Mouse (Mus musculus) forebrain, embryonic 10.5 days (tissue): ENCODE measurements around the gene Lsr. TPM values are rescaled to one million over a fixed set of nuclear protein-coding genes. Genes with fewer than 3 reads are reported as not detected.
"Not testable (repeated sequence)": the region's sequence is repeated elsewhere in the genome, so short reads cannot be mapped to it uniquely, and the experiment has no call there.

Experiments used
- DNase-seq: peaks from one replicate; pipeline ENCODE4 v3.0.0-alpha.2; 2017; ENCODE audit warnings: low spot score; ENCODE audit errors: extremely low spot score
- H3K27ac ChIP-seq: fragments of 300-500 bp; sonication (generic); 2 replicates; pipeline ENCODE4 v1.5.1; 2016; ENCODE audit warnings: mild to moderate bottlenecking
- H3K27me3 ChIP-seq: fragments of 300-500 bp; sonication (generic); 2 replicates; pipeline ENCODE4 v1.6.1; 2016; ENCODE audit warnings: mild to moderate bottlenecking; ENCODE audit not compliant: poor library complexity, severe bottlenecking
- H3K36me3 ChIP-seq: fragments of 300-500 bp; sonication (generic); replicated peaks from 2 replicates; pipeline ENCODE4 v1.6.1; 2016; ENCODE audit warnings: mild to moderate bottlenecking, moderate library complexity
- H3K4me1 ChIP-seq: fragments of 300-500 bp; sonication (generic); 2 replicates; pipeline ENCODE4 v1.6.1; 2016
- H3K4me3 ChIP-seq: fragments of 300-500 bp; sonication (generic); 2 replicates; pipeline ENCODE4 v1.5.1; 2016; ENCODE audit warnings: mild to moderate bottlenecking, moderate library complexity
- H3K9me3 ChIP-seq: fragments of 300-500 bp; sonication (generic); 2 replicates; pipeline ENCODE4 v1.6.1; 2016; ENCODE audit warnings: mild to moderate bottlenecking, moderate library complexity
- WGBS: fragments of 180-500 bp; shearing (Covaris S2); methylation state at CpG from one replicate; pipeline ENCODE4 v1.1.7; 2016; 5-methylcytosine and 5-hydroxymethylcytosine counted together
- polyA plus RNA-seq: library from polyadenylated mRNA; unstranded; fragments of >200 nt; fragmentation: Nextera tagmentation; extraction: Ambion mirVana; gene quantifications from 2 replicates; pipeline ENCODE4 v1.2.1, GENCODE M21; 2016

Gene Lsr
- polyA plus RNA-seq, 1 experiment from 2014 or later, result 41.9 TPM

- H3K4me3 ChIP-seq, H3K9me3 ChIP-seq, DNase-seq, H3K27me3 ChIP-seq, H3K4me1 ChIP-seq, H3K27ac ChIP-seq: not testable (repeated sequence)
- peaks cover 37% of the 10 kb centered on the region for H3K36me3 ChIP-seq
- 74% methylated on average over 2 of the region's 2 CpGs for WGBS
These were observed 28.6 kb downstream of the Lsr start for GRCm38 (mm10) chr7:30944706-30945105.

- H3K36me3 ChIP-seq, result peaks cover 30% of the 10 kb centered on the region
- H3K9me3 ChIP-seq, result no peaks in the 10 kb centered on the region
- no peak within 1 kb of the TSS for H3K27ac ChIP-seq
- DNase-seq, result no peak
- H3K27me3 ChIP-seq, result no peaks in the 10 kb centered on the region
- no peak within 1 kb of the TSS for H3K4me3 ChIP-seq
- no peaks in the 10 kb centered on the region for H3K4me1 ChIP-seq
- WGBS, result 78% methylated on average over 9 of the region's 9 CpGs
These were observed 29.2 kb downstream of the Lsr start, which contains the start of gene Hamp for GRCm38 (mm10) chr7:30943909-30944635. Gene Hamp (minus strand): TSS chr7:30944032.

DNA sequence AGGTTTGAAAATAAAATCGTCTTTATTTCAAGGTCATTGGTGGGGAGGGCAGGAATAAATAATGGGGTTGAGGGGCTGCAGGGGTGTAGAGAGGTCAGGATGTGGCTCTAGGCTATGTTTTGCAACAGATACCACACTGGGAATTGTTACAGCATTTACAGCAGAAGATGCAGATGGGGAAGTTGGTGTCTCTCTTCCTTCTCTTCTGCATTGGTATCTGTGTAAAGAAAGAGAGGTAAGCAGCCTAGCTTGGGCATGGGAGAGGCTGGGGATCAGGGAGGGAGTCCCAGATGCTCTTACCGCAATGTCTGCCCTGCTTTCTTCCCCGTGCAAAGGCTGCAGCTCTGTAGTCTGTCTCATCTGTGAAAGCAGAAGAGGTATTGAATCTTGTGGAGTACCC, 30.9 kb downstream of the Lsr start:
- H3K9me3 ChIP-seq, DNase-seq, H3K27me3 ChIP-seq, H3K4me3 ChIP-seq, H3K27ac ChIP-seq, H3K4me1 ChIP-seq: not testable (repeated sequence)
- H3K36me3 ChIP-seq, result peaks cover 20% of the 10 kb centered on the region
- WGBS, result 55% methylated on average over 3 of the region's 3 CpGs

DNA sequence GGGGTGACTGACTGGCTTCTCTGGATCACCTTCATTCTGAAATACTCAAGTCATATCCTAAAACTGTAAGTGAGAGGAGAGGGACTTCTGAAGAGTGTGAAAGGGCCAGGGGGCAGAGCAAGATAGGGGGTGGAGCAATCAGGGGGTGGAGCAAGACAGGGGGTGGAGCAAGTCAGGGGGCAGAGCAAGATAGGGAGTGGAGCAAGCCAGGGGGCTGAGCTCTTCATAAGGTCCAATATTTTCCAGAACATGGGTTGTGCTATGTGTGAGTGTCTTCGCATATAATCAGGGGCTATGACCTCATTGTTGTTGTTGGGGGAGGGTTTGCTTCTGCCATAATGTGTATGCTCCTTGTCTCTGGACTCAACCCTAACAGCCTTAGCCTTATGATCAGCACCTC, 33.2 kb downstream of the Lsr start:
- H3K27me3 ChIP-seq, DNase-seq, H3K9me3 ChIP-seq, H3K4me1 ChIP-seq, H3K27ac ChIP-seq, H3K4me3 ChIP-seq, H3K36me3 ChIP-seq: not testable (repeated sequence)
- 81% methylated on average over 1 of the region's 1 CpGs for WGBS

DNA sequence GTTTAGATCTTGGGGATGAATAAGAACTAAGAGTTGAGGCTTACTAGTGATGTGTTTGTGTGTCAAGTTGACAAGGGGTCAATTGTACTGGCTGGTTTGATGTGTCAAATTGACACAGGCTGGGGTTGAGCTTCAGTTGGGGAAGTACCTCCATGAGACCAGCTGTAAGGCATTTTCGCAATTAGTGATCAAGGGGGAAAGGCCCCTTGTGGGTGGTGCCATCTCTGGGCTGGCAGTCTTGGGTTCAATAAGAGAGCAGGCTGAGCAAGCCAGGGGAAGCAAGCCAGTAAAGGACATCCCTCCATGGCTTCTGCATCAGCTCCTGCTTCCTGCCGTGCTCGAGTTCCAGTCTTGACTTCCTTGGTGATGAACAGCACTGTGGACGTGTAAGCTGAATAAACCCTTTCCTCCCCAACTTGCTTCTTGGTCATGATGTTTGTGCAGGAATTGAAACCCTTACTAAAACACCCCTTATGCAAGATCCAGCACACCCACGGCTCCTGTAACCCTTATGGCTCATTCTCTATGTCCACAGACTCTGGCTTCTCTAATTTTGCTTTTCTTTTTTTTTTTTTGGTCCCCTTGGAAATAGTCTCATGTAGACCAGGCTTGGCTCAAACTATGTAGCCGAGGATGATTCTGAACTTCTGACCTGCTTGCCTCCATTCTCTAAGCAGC, 37.7 kb downstream of the Lsr start:
- H3K4me3 ChIP-seq, DNase-seq, H3K27me3 ChIP-seq, H3K4me1 ChIP-seq, H3K27ac ChIP-seq, H3K36me3 ChIP-seq, H3K9me3 ChIP-seq: not testable (repeated sequence)
- 77% methylated on average over 6 of the region's 6 CpGs for WGBS

DNA sequence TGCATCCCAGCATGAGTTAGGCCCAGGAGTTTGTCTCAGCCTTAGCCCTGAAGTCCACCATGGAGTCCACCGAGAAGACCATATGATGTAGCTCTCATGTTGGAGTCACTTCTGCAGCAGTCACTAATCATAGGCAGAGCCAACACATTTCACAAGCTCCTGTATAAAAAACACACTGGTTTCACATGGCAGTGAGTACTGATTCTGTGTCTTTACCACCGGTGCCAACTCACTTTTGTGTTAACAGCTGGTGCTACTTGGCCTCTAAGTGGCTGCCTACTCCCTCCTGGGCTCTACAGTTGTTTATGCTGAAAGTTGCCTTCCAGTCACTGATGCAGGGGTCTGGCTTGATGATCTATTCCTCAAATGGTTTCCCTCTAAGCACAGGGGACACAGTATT, 48.7 kb downstream of the Lsr start, which contains the start of gene Hamp2:
TSS of gene Hamp2 (minus strand) at position 101 of the 400 bp plus-strand sequence.
- not testable (repeated sequence) for H3K4me3 ChIP-seq, H3K36me3 ChIP-seq, DNase-seq, H3K27ac ChIP-seq, H3K4me1 ChIP-seq, H3K27me3 ChIP-seq, H3K9me3 ChIP-seq
- WGBS, result 72% methylated on average over 2 of the region's 2 CpGs

DNA sequence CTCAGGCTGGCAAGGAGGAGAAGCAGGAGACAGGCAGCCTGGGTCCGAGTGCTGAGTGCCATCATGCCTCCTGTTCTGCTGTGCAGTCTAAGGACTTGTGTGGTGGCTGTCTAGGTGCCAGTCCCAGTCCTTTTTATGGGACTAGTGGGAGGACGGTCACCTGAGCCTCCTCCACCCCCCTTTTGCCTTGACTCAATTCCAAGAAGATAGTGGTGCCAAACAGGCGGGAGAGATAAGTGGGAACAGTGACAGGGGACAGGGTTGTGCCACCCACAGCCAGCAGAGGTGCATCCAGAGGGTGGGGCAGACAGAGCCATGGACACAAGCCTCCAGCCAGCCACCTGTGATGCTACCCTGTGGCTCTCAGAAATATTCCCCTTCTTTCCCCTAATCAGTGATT, 49.2 kb downstream of the Lsr start:
- Histone ChIP-seq H3K27ac (no peak overlapping the region), H3K36me3 (no peaks in the 10 kb centered on the region), H3K4me1 (no peaks in the 10 kb centered on the region), H3K4me3 (no peak overlapping the region), H3K9me3 (no peaks in the 10 kb centered on the region), H3K27me3 (no peaks in the 10 kb centered on the region)
- 75% methylated on average over 3 of the region's 3 CpGs for WGBS
- no peak for DNase-seq

GRCm38 (mm10) chr7:30922490-30922889, 50.8 kb downstream of the Lsr start:
- WGBS, result 75% methylated on average over 3 of the region's 3 CpGs
- not testable (repeated sequence) for H3K27me3 ChIP-seq, DNase-seq, H3K4me3 ChIP-seq, H3K9me3 ChIP-seq, H3K4me1 ChIP-seq, H3K36me3 ChIP-seq, H3K27ac ChIP-seq

GRCm38 (mm10) chr7:30920217-30920616, 53.0 kb downstream of the Lsr start:
- no peak for DNase-seq
- Histone ChIP-seq H3K36me3 (no peaks in the 10 kb centered on the region), H3K27ac (no peak overlapping the region), H3K4me3 (no peak overlapping the region), H3K4me1 (peaks cover 11% of the 10 kb centered on the region), H3K27me3 (no peaks in the 10 kb centered on the region), H3K9me3 (no peaks in the 10 kb centered on the region)
- WGBS, result 63% methylated on average over 3 of the region's 3 CpGs

DNA sequence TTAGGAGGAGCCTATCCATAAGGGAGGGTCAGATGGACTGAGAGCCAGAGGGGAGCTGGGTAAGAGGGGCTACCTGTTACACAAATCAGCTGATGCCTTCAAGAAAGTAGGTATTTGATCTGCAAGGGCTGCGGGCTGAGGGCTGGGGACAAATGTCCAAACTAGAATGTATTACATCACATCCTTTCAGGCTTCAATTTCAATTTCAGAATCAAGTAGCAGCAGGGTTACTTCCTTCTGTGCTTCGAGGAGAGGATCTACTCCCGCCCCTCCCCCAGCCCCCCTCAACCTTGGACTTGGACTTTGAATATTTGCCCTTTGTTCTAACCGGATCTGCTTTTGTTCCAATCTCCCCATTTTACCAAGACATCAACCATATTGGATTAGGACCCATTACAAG, 56.0 kb downstream of the Lsr start:
- no peak for DNase-seq
- no peaks in the 10 kb centered on the region for H3K9me3 ChIP-seq
- no peaks in the 10 kb centered on the region for H3K36me3 ChIP-seq
- H3K4me1 ChIP-seq, result peaks cover 14% of the 10 kb centered on the region
- H3K27me3 ChIP-seq, result no peaks in the 10 kb centered on the region
- H3K27ac ChIP-seq, result no peak overlapping the region
- H3K4me3 ChIP-seq, result no peak overlapping the region
- 47% methylated on average over 4 of the region's 4 CpGs for WGBS

- no peak for DNase-seq
- H3K9me3 ChIP-seq, result no peaks in the 10 kb centered on the region
- H3K27ac ChIP-seq, result no peak overlapping the region
- no peak overlapping the region for H3K4me3 ChIP-seq
- WGBS, result 17% methylated on average over 6 of the region's 6 CpGs
- no peaks in the 10 kb centered on the region for H3K36me3 ChIP-seq
- no peaks in the 10 kb centered on the region for H3K27me3 ChIP-seq
- peaks cover 14% of the 10 kb centered on the region for H3K4me1 ChIP-seq
These were observed 56.6 kb downstream of the Lsr start for GRCm38 (mm10) chr7:30916713-30917112.

DNA sequence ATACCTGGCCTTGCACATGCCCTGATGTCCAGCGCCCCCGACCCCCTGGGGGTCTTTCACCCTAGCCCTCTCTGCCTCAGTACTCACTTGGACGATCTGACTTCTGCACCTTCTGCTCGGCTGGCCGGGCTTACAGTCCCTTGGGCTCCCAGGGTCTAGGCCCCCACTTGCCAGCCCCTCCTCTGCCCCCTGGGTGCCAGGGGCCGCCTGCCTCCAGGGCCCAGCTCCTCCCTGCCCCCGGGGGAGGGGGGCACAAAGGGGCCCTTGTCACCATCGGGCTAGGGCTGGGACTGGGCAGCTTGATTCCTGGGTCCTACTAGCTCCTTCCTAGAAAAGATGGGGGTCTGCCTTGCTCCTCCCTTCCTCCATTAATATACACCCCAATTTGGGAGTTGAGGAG, 58.5 kb downstream of the Lsr start, which contains the start of gene Mag:
TSS of gene Mag (minus strand) at position 142 of the 400 bp plus-strand sequence.
- Histone ChIP-seq H3K27ac (no peak within 1 kb of the TSS), H3K9me3 (no peaks in the 10 kb centered on the region), H3K4me1 (peaks cover 14% of the 10 kb centered on the region), H3K4me3 (no peak within 1 kb of the TSS), H3K27me3 (no peaks in the 10 kb centered on the region), H3K36me3 (no peaks in the 10 kb centered on the region)
- 72% methylated on average over 8 of the region's 8 CpGs for WGBS
- DNase-seq, result no peak

DNA sequence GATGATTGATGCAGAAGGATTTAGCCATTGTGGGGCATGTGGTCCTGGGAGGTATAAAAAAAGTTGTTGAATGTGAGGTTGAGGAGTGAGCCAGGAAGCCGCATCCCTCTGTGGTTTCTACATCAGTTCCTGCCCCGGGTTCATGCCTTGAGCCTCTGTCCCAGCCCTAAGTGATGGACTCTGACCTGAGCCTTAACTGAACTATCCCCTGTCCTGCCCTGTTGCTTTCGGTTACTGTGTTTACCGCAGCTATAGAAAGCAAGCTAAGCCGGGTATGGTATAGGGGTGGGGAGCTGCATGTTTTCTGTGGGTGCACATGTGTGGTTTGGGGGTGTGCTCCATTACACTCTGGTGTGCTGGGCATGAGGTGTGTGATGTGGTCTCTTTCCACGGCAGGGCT, 63.5 kb downstream of the Lsr start:
- DNase-seq, result no peak
- peaks cover 18% of the 10 kb centered on the region; the same call in 1 of the 2 replicates for H3K27me3 ChIP-seq
- 84% methylated on average over 6 of the region's 6 CpGs for WGBS
- H3K4me1 ChIP-seq, result peaks cover 14% of the 10 kb centered on the region
- no peak overlapping the region for H3K4me3 ChIP-seq
- no peaks in the 10 kb centered on the region for H3K36me3 ChIP-seq
- no peaks in the 10 kb centered on the region for H3K9me3 ChIP-seq
- H3K27ac ChIP-seq, result no peak overlapping the region
